Mouse (Mus musculus) liver, postnatal 0 days (tissue): Measurements from ENCODE around the gene Traip. TPM values are rescaled to one million over a fixed set of nuclear protein-coding genes. Genes with fewer than 3 reads are reported as not detected.
A peak's percentile ranks its signal among the peaks of the same experiment; 100 is the strongest.

Experiments
- ATAC-seq: fragments of 200-750 bp; cut with Nextera tagmentation; 2 replicates; pipeline ENCODE4 v1.8.0; 2017; ENCODE audit warnings: mild to moderate bottlenecking, moderate library complexity
- DNase-seq: peaks from one replicate; pipeline ENCODE4 v3.0.0-alpha.2; 2016
- H3K27ac ChIP-seq: fragments of 300-500 bp; sonication (generic); 2 replicates; pipeline ENCODE4 v1.5.1; 2014; ENCODE audit warnings: antibody characterized with exemption, moderate library complexity, mild to moderate bottlenecking, low read depth
- H3K27me3 ChIP-seq: fragments of 300-500 bp; sonication (generic); 2 replicates; pipeline ENCODE4 v1.6.1; 2014; ENCODE audit warnings: low read length, control low read depth, mixed read lengths; ENCODE audit not compliant: insufficient read depth
- H3K36me3 ChIP-seq: fragments of 300-500 bp; sonication (generic); replicated peaks from 2 replicates; pipeline ENCODE4 v1.6.1; 2014; ENCODE audit warnings: mild to moderate bottlenecking, control low read depth, low read length, moderate library complexity, mixed read lengths; ENCODE audit not compliant: insufficient read depth
- H3K4me1 ChIP-seq: fragments of 300-500 bp; sonication (generic); 2 replicates; pipeline ENCODE4 v1.6.1; 2014; ENCODE audit warnings: antibody characterized with exemption, mild to moderate bottlenecking, control low read depth; ENCODE audit not compliant: insufficient read depth
- H3K4me2 ChIP-seq: fragments of 300-500 bp; sonication (generic); 2 replicates; pipeline ENCODE4 v1.6.1; 2014; ENCODE audit warnings: low read depth, mild to moderate bottlenecking, low read length, moderate library complexity, mixed read lengths
- H3K4me3 ChIP-seq: fragments of 300-500 bp; sonication (generic); 2 replicates; pipeline ENCODE4 v1.5.1; 2014; ENCODE audit warnings: low read depth, low read length
- H3K9ac ChIP-seq: fragments of 300-500 bp; sonication (generic); replicated peaks from 2 replicates; pipeline ENCODE4 v1.6.1; 2014; ENCODE audit warnings: mild to moderate bottlenecking, moderate library complexity
- H3K9me3 ChIP-seq: fragments of 300-500 bp; sonication (generic); 2 replicates; pipeline ENCODE4 v1.6.1; 2016; ENCODE audit warnings: mild to moderate bottlenecking, control low read depth, low read length, mixed read lengths
- CTCF ChIP-seq: sonication (generic); IDR thresholded peaks from 2 replicates; pipeline ENCODE4 v1.5.1; 2016; ENCODE audit warnings: antibody characterized with exemption, low read depth
- EP300 ChIP-seq: IDR thresholded peaks from 2 replicates; pipeline ENCODE4 v1.6.1; 2016; ENCODE audit warnings: antibody characterized with exemption, low read depth, mild to moderate bottlenecking
- WGBS: fragments of 180-500 bp; shearing (Covaris S2); extraction: QIAGEN DNeasy Blood & Tissue Kit; methylation state at CpG from one replicate; pipeline ENCODE4 v1.1.7; 2014; ENCODE audit not compliant: insufficient replicate concordance; 5-methylcytosine and 5-hydroxymethylcytosine counted together
- polyA plus RNA-seq: library from polyadenylated mRNA; unstranded; fragments of >200 nt; fragmentation: Nextera tagmentation; extraction: Ambion mirVana; gene quantifications from 2 replicates; pipeline ENCODE4 v1.2.1, GENCODE M21; 2015

Gene Traip
- polyA plus RNA-seq, 1 experiment from 2014 or later: 6.5 TPM

GRCm38 (mm10) chr9:107926920-107927420 lies 23.0 kb upstream of the Traip start:
- 0 out of 2 replicates have a peak, but pooled peaks cover 2% of the 10 kb centered on the region for H3K27me3 ChIP-seq
- TF ChIP-seq CTCF (no peak), EP300 (no peak)
- H3K36me3 ChIP-seq: no peaks in the 10 kb centered on the region
- WGBS: 43% methylated on average over 9 of the region's 9 CpGs
- no peak for DNase-seq
- H3K4me1 ChIP-seq: peaks cover 3% of the 10 kb centered on the region; the same call in 1 of the 2 replicates
- no peak overlapping the region for H3K9ac ChIP-seq
- no peak for ATAC-seq
- no peak overlapping the region for H3K4me2 ChIP-seq
- no peak overlapping the region for H3K27ac ChIP-seq
- H3K4me3 ChIP-seq: no peak overlapping the region
- H3K9me3 ChIP-seq: no peaks in the 10 kb centered on the region

GRCm38 (mm10) chr9:107927749-107928148 lies 22.2 kb upstream of the Traip start:
- Histone ChIP-seq H3K4me1 (peaks cover 3% of the 10 kb centered on the region; the same call in 1 of the 2 replicates), H3K4me2 (no peak overlapping the region), H3K27me3 (0 out of 2 replicates have a peak, but pooled peaks cover 2% of the 10 kb centered on the region), H3K27ac (no peak overlapping the region), H3K4me3 (no peak overlapping the region), H3K36me3 (no peaks in the 10 kb centered on the region), H3K9ac (no peak overlapping the region), H3K9me3 (no peaks in the 10 kb centered on the region)
- DNase-seq (no peak), ATAC-seq (no peak)
- no peak for TF ChIP-seq CTCF
- no peak for TF ChIP-seq EP300
- WGBS: 69% methylated on average over 5 of the region's 5 CpGs

- no peak within 1 kb of the TSS for H3K9ac ChIP-seq
- no peak within 1 kb of the TSS for H3K4me3 ChIP-seq
- no peak within 1 kb of the TSS for H3K4me2 ChIP-seq
- peaks cover 2% of the 10 kb centered on the region; the same call in 1 of the 2 replicates for H3K4me1 ChIP-seq
- ATAC-seq: no peak
- TF ChIP-seq CTCF (no peak), EP300 (no peak)
- H3K9me3 ChIP-seq: no peaks in the 10 kb centered on the region
- no peaks in the 10 kb centered on the region for H3K36me3 ChIP-seq
- no peak within 1 kb of the TSS for H3K27ac ChIP-seq
- DNase-seq: no peak
- WGBS: 67% methylated on average over 3 of the region's 3 CpGs
- 0 out of 2 replicates have a peak, but pooled peaks cover 2% of the 10 kb centered on the region for H3K27me3 ChIP-seq
Measured at GRCm38 (mm10) chr9:107928169-107928568, 21.8 kb upstream of the Traip start, which contains the start of gene Actl11. Gene Actl11, plus strand, starts transcription at chr9:107928469.

- DNase-seq: no peak
Measured at GRCm38 (mm10) chr9:107932221-107932620, 17.7 kb upstream of the Traip start.

GRCm38 (mm10) chr9:107934146-107934545 lies 15.8 kb upstream of the Traip start:
- Histone ChIP-seq H3K27ac (no peak overlapping the region), H3K4me3 (no peak overlapping the region), H3K36me3 (no peaks in the 10 kb centered on the region), H3K4me1 (peaks cover 10% of the 10 kb centered on the region), H3K9ac (no peak overlapping the region), H3K27me3 (peaks cover 30% of the 10 kb centered on the region), H3K4me2 (no peak overlapping the region), H3K9me3 (no peaks in the 10 kb centered on the region)
- ATAC-seq (no peak), DNase-seq (no peak)
- no peak for TF ChIP-seq EP300
- TF ChIP-seq CTCF: no peak
- 74% methylated on average over 11 of the region's 11 CpGs for WGBS

More at GRCm38 (mm10) chr9:107932221-107932620, 17.7 kb upstream of the Traip start:
- Histone ChIP-seq H3K27me3 (peaks cover 28% of the 10 kb centered on the region), H3K4me1 (peaks cover 10% of the 10 kb centered on the region), H3K36me3 (no peaks in the 10 kb centered on the region), H3K4me2 (no peak overlapping the region), H3K9me3 (no peaks in the 10 kb centered on the region), H3K27ac (no peak overlapping the region), H3K9ac (no peak overlapping the region), H3K4me3 (no peak overlapping the region)
- TF ChIP-seq EP300 (no peak), CTCF (no peak)
- WGBS: 75% methylated on average over 4 of the region's 4 CpGs
- no peak for ATAC-seq

GRCm38 (mm10) chr9:107935374-107935773 lies 14.6 kb upstream of the Traip start, which contains the start of gene Camkv:
Gene Camkv, plus strand, starts transcription at chr9:107935674.
- no peak within 1 kb of the TSS for H3K27ac ChIP-seq
- 0 out of 2 replicates have a peak within 1 kb of the TSS, but pooled peaks have one; percentile 11 for H3K9ac ChIP-seq
- H3K9me3 ChIP-seq: no peaks in the 10 kb centered on the region
- DNase-seq (no peak), ATAC-seq (no peak)
- H3K4me3 ChIP-seq: peak within 1 kb of the TSS; percentile 39
- WGBS: 43% methylated on average over 3 of the region's 3 CpGs
- H3K27me3 ChIP-seq: peaks cover 30% of the 10 kb centered on the region
- H3K4me1 ChIP-seq: peaks cover 10% of the 10 kb centered on the region
- TF ChIP-seq CTCF: no peak
- no peak for TF ChIP-seq EP300
- H3K36me3 ChIP-seq: no peaks in the 10 kb centered on the region
- H3K4me2 ChIP-seq: peak within 1 kb of the TSS; percentile 68
